Mouse (Mus musculus): ENCODE data around the gene Stard13.

DNA sequence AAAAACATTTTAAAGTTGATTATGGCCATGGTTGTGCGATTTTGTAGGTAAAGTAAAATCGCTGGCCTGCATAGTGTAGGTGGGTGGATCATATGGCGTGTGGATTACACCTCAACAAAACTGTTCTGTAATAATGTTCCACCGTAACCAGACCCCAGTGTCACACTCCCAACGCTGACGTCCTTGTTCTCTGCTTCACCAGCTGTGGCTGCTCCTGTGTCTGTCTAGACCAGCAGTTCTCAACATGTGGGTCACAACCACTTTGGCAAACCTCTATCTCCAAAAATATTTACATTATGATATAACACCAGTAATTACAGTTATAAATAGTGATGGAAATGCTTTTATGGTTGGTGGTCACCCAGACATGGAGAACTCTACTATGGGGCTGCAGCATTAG is 44.3 kb upstream of the Stard13 start:
- TF ChIP-seq CTCF (IDR thresholded peaks at IDR 0.05; ENCODE audit: extremely low read depth, insufficient read length, insufficient replicate concordance, low read depth, low read length) (no peak), POLR2A (IDR thresholded peaks at IDR 0.05; ENCODE audit: low read depth, low read length) (no peak)
